Mouse (Mus musculus) ES-E14 (cell line): ENCODE results near the gene Mccc2. TPM values are rescaled to one million over a fixed set of nuclear protein-coding genes. Genes with fewer than 3 reads are reported as not detected.

Experiments used
- DNase-seq: peaks from one replicate; pipeline ENCODE4 v3.0.0-alpha.2; 2013; ENCODE audit warnings: low read depth, low spot score
- H3K27ac ChIP-seq: 2 replicates; pipeline ENCODE4 v1.5.1; 2012; ENCODE audit warnings: low read depth, mild to moderate bottlenecking, low read length, moderate library complexity, mixed read lengths; ENCODE audit not compliant: poor library complexity, insufficient read depth, severe bottlenecking
- H3K36me3 ChIP-seq: 2 replicates; pipeline ENCODE4 v1.6.1; 2012; ENCODE audit warnings: mild to moderate bottlenecking, low read length, moderate library complexity, mixed read lengths; ENCODE audit not compliant: control insufficient read depth, poor library complexity, insufficient read depth, severe bottlenecking
- H3K4me1 ChIP-seq, 2 experiments: fragments of 150-350 bp in 1 of 2; sonication (generic) in 1 of 2; 2 replicates each; pipeline ENCODE4 v1.6.1; 2012; ENCODE audit warnings: low read length in 2 of 2, mild to moderate bottlenecking in 1 of 2, mixed read lengths in 1 of 2; ENCODE audit not compliant: control insufficient read depth in 2 of 2, insufficient read depth in 2 of 2, poor library complexity in 1 of 2
- H3K4me3 ChIP-seq, 2 experiments: fragments of 150-350 bp in 1 of 2; sonication (generic) in 1 of 2; 2 replicates each; pipeline ENCODE4 v1.5.1; 2012; ENCODE audit warnings: low read length in 2 of 2, low read depth in 1 of 2, mild to moderate bottlenecking in 1 of 2, mixed read lengths in 1 of 2; ENCODE audit not compliant: insufficient read depth in 1 of 2, poor library complexity in 1 of 2, severe bottlenecking in 1 of 2
- H3K9ac ChIP-seq: 2 replicates; pipeline ENCODE4 v1.6.1; 2012; ENCODE audit warnings: low read depth, mild to moderate bottlenecking, low read length, mixed read lengths; ENCODE audit not compliant: poor library complexity, insufficient read depth, severe bottlenecking
- H3K9me3 ChIP-seq: fragments of 150-350 bp; sonication (generic); 2 replicates; pipeline ENCODE4 v1.6.1; 2012; ENCODE audit warnings: low read depth, mild to moderate bottlenecking, low read length; ENCODE audit not compliant: control insufficient read depth, insufficient read depth
- CHD2 ChIP-seq: IDR thresholded peaks from 2 replicates; pipeline ENCODE4 v1.6.1; 2014; ENCODE audit warnings: mild to moderate bottlenecking, low read depth, low read length, inconsistent platforms
- HCFC1 ChIP-seq: IDR thresholded peaks from 2 replicates; pipeline ENCODE4 v1.6.1; 2012; ENCODE audit warnings: low read length, inconsistent platforms, borderline replicate concordance; ENCODE audit not compliant: insufficient read depth
- MAFK ChIP-seq: IDR thresholded peaks from 2 replicates; pipeline ENCODE4 v1.6.1; 2014; ENCODE audit warnings: mild to moderate bottlenecking, low read depth, low read length, inconsistent platforms; ENCODE audit not compliant: insufficient read depth
- ZC3H11A ChIP-seq: IDR thresholded peaks from 2 replicates; pipeline ENCODE4 v1.6.1; 2012; ENCODE audit warnings: low read depth, mild to moderate bottlenecking, inconsistent platforms, low read length, borderline replicate concordance
- ZNF384 ChIP-seq: IDR thresholded peaks from 2 replicates; pipeline ENCODE4 v1.6.1; 2012; ENCODE audit warnings: low read depth, low read length, inconsistent platforms
- in situ Hi-C, 2 experiments: fragments of 600-800 bp; cut with MboI; formaldehyde crosslinking; loops; one replicate each; pipeline ENCODE4 v1.15.1; 2025; ENCODE audit warnings: low sequenced_read_pairs in 2 of 2, inconsistent platforms in 1 of 2; ENCODE audit not compliant: unreplicated experiment in 2 of 2
- total RNA-seq: library from RNA; depleted of rRNA; stranded (reverse); fragments of 300-350 nt; gene quantifications from 2 replicates; pipeline ENCODE4 v1.2.3, GENCODE M21; 2012

Mccc2 gene
- total RNA-seq, 1 experiment, result 27.4 TPM

- no peaks in the 10 kb centered on the region for H3K36me3 ChIP-seq
- peaks cover 0 to 2% of the 10 kb centered on the region in 2 experiments; a peak in 1 of 4 replicates for H3K4me1 ChIP-seq
- in situ Hi-C loops, result no loop called here
- H3K9me3 ChIP-seq, result no peaks in the 10 kb centered on the region
- H3K27ac ChIP-seq, result no peak overlapping the region
- H3K9ac ChIP-seq, result peak overlapping the region; percentile 45
- DNase-seq, result no peak
- H3K4me3 ChIP-seq, result peak overlapping the region; percentile 38 to 83; a peak in 3 of 4 replicates
- TF ChIP-seq HCFC1, result no peak
- no peak for TF ChIP-seq CHD2
- no peak for TF ChIP-seq ZNF384
- no peak for TF ChIP-seq ZC3H11A
- TF ChIP-seq MAFK, result no peak
Observed at GRCm38 (mm10) chr13:100015937-100016336, 498 bp upstream of the Mccc2 start.

- Histone ChIP-seq H3K4me3 (no peak overlapping the region), H3K9me3 (no peaks in the 10 kb centered on the region), H3K9ac (no peak overlapping the region), H3K36me3 (no peaks in the 10 kb centered on the region), H3K4me1 (peaks cover 0 to 3% of the 10 kb centered on the region in 2 experiments; a peak in 1 of 4 replicates), H3K27ac (no peak overlapping the region)
- DNase-seq, result no peak
- in situ Hi-C loops, result no loop called here
- TF ChIP-seq CHD2, result no peak
- no peak for TF ChIP-seq ZC3H11A
- TF ChIP-seq HCFC1, result no peak
- no peak for TF ChIP-seq MAFK
- TF ChIP-seq ZNF384, result no peak
Observed at GRCm38 (mm10) chr13:100005911-100006496, 9.4 kb downstream of the Mccc2 start.

GRCm38 (mm10) chr13:100001790-100002196 lies 13.6 kb downstream of the Mccc2 start:
- no peaks in the 10 kb centered on the region for H3K9me3 ChIP-seq
- DNase-seq, result peak; percentile 76
- H3K36me3 ChIP-seq, result no peaks in the 10 kb centered on the region
- H3K4me3 ChIP-seq, result no peak overlapping the region
- H3K4me1 ChIP-seq, result no peaks in the 10 kb centered on the region
- no peak overlapping the region for H3K27ac ChIP-seq
- no peak overlapping the region for H3K9ac ChIP-seq
- TF ChIP-seq ZNF384, result no peak
- 0 out of 2 replicates have a peak, but pooled peaks have one; percentile 1 for TF ChIP-seq ZC3H11A
- in situ Hi-C loops, result no loop called here

GRCm38 (mm10) chr13:99999078-99999477 lies 16.4 kb downstream of the Mccc2 start:
- no peak for DNase-seq
- no peak overlapping the region for H3K9ac ChIP-seq
- no peaks in the 10 kb centered on the region for H3K36me3 ChIP-seq
- TF ChIP-seq ZNF384 (0 out of 2 replicates have a peak, but pooled peaks have one; percentile 24), ZC3H11A (no peak), CHD2 (no peak), MAFK (no peak), HCFC1 (no peak)
- no peaks in the 10 kb centered on the region for H3K9me3 ChIP-seq
- no peaks in the 10 kb centered on the region for H3K4me1 ChIP-seq
- H3K27ac ChIP-seq, result no peak overlapping the region
- no peak overlapping the region for H3K4me3 ChIP-seq
- in situ Hi-C loops, result no loop called here

- Histone ChIP-seq H3K4me1 (no peaks in the 10 kb centered on the region), H3K9ac (no peak overlapping the region), H3K4me3 (no peak overlapping the region), H3K27ac (no peak overlapping the region), H3K9me3 (no peaks in the 10 kb centered on the region), H3K36me3 (peaks cover 3% of the 10 kb centered on the region; the same call in 1 of the 2 replicates)
- no peak for DNase-seq
- TF ChIP-seq ZC3H11A (no peak), HCFC1 (no peak), MAFK (no peak), CHD2 (no peak), ZNF384 (no peak)
- in situ Hi-C loops, result no loop called here
Observed at GRCm38 (mm10) chr13:99998099-99998498, 17.3 kb downstream of the Mccc2 start.
